Mouse (Mus musculus) macrophage (primary cell): ENCODE measurements around the gene Nhs. TPM values are rescaled to one million over a fixed set of nuclear protein-coding genes. Genes with fewer than 3 reads are reported as not detected.

Experiments
- H3K27ac ChIP-seq: fragments of 350-480 bp; formaldehyde crosslinking; 2 replicates; pipeline ENCODE4 v1.9.0; 2021
- H3K36me3 ChIP-seq: fragments of 350-480 bp; formaldehyde crosslinking; 2 replicates; pipeline ENCODE4 v1.9.0; 2021; ENCODE audit errors: inconsistent target
- H3K4me3 ChIP-seq: fragments of 350-480 bp; formaldehyde crosslinking; 2 replicates; pipeline ENCODE4 v1.9.0; 2021; ENCODE audit errors: inconsistent target
- H3K79me2 ChIP-seq: fragments of 350-480 bp; formaldehyde crosslinking; 2 replicates; pipeline ENCODE4 v1.9.0; 2021; ENCODE audit errors: inconsistent target
- WGBS: methylation state at CpG from one replicate; pipeline ENCODE4 v1.1.7; 2026; ENCODE audit warnings: inconsistent platforms; ENCODE audit not compliant: missing documents; 5-methylcytosine and 5-hydroxymethylcytosine counted together
- polyA plus RNA-seq: library from polyadenylated mRNA; stranded (reverse); fragments of 250-400 nt; gene quantifications from 3 replicates; pipeline ENCODE4 v1.2.4, GENCODE M21; 2018; ENCODE audit warnings: inconsistent platforms

Nhs gene
- polyA plus RNA-seq, 1 experiment from 2014 or later: not detected

DNA sequence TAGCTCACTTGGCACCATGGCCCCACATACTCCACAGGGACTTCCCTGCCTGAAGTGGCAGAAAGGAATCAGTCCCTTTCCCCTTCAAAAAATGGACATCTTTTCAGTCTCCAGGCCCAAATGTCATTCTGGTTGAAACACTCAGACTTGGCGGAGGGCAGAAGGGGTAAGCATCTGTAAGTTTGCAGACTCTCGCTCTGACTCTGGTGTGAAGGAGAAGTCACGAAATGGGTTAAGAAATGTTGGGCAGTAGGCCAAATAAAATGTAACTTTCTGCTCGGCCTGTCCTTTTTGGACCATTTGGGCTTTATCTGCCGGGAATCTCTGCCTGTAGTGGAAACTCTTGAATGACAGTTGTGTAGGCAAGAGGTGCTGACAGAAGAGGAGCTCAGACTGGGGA is 106.0 kb downstream of the Nhs start:
- 62% methylated on average over 4 of the region's 5 CpGs for WGBS
- no peak overlapping the region for H3K4me3 ChIP-seq
- no peak overlapping the region for H3K27ac ChIP-seq

DNA sequence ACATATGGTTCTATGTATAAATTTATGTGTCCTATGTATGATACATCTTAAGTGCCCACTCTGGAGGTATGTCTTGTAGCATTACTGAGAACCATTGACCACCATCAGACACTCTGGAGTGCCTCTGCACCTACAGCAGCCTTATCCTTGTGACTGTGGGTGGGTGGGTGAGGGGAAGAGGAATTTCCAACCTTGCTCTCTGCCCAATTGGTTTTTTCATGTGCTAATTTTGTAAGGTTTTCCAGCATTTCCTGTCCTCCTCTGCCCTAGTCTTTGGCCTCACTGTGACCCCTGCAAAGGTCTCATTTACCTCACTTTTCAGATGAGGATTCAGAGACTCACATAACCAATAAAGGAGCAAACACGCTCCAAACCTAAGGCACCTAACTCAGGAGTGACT is 107.0 kb downstream of the Nhs start:
- Histone ChIP-seq H3K36me3 (no peaks in the 10 kb centered on the region), H3K79me2 (no peaks in the 10 kb centered on the region), H3K4me3 (no peak overlapping the region), H3K27ac (no peak overlapping the region)
- 85% methylated on average over 1 of the region's 1 CpGs for WGBS

More for the DNA sequence above, 106.0 kb downstream of the Nhs start:
- no peaks in the 10 kb centered on the region for H3K36me3 ChIP-seq
- H3K79me2 ChIP-seq: no peaks in the 10 kb centered on the region

- H3K36me3 ChIP-seq: no peaks in the 10 kb centered on the region
- H3K4me3 ChIP-seq: no peak overlapping the region
- H3K79me2 ChIP-seq: no peaks in the 10 kb centered on the region
- 93% methylated on average over 2 of the region's 2 CpGs for WGBS
- H3K27ac ChIP-seq: no peak overlapping the region
Measured at GRCm38 (mm10) chrX:162049616-162050015, 109.9 kb downstream of the Nhs start.

- Histone ChIP-seq H3K4me3 (no peak overlapping the region), H3K27ac (no peak overlapping the region), H3K79me2 (no peaks in the 10 kb centered on the region), H3K36me3 (no peaks in the 10 kb centered on the region)
- WGBS: 90% methylated on average over 2 of the region's 2 CpGs
Measured at GRCm38 (mm10) chrX:162045527-162045926, 114.0 kb downstream of the Nhs start.

DNA sequence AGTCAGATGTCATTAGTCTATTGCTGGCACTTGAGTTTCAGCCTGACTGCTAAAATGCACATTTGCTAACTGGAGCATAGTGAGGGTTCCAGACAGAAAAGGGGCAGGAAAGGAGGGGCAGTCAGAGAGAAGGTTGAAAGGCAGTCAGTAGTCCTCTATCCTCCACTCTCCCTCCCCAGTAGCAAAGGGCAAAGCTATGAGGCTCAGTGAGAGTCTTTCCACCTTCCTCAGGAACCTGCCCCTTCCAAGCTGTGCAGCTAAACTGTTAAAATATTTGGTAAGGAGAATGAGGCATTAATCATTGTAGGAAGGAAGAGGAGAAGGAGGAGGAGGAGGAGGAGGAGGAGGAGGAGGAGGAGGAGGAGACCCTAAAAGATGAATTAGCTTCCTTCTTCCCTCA is 115.4 kb downstream of the Nhs start:
- no peaks in the 10 kb centered on the region for H3K79me2 ChIP-seq
- no peaks in the 10 kb centered on the region for H3K36me3 ChIP-seq
- H3K4me3 ChIP-seq: no peak overlapping the region
- H3K27ac ChIP-seq: no peak overlapping the region

DNA sequence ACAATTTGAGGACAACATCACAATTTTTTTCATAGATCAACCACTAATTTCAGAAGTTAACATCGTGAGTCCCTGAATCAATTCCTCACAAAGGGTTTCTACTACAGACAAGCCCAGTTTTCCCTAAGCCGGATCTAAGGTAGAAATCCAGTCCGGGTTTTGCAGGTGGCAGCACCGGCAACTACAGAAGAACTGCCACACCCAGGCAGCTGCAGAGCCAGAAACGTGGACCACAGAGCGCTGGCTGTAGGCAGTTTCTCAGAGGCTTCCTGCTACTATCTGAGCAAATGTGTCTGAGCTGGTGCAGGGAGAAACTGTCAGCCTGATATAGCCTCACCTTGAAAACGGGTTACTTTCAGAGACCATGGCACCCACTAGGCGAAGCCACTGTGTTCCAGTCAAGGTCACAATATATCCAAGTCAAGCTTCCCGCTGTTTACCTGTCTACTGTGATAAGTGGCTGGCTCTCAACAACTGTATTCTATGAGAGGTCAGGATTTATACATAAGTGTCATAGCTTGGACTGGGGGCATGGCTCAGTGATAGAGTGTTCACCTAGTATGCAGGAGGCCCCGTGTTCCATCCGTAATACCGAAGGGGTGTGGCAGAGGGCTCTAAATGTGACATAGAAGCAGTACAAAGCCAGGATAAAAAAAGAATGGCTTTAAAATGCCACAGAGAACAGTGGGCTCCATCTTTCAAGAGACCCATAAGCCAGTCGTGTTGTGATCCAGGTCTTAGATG is 134.1 kb downstream of the Nhs start:
- H3K4me3 ChIP-seq: no peak overlapping the region
- H3K36me3 ChIP-seq: no peaks in the 10 kb centered on the region
- no peak overlapping the region for H3K27ac ChIP-seq
- H3K79me2 ChIP-seq: no peaks in the 10 kb centered on the region
- WGBS: 56% methylated on average over 12 of the region's 13 CpGs

- Histone ChIP-seq H3K36me3 (no peaks in the 10 kb centered on the region), H3K27ac (no peak overlapping the region), H3K4me3 (no peak overlapping the region), H3K79me2 (no peaks in the 10 kb centered on the region)
- WGBS: 74% methylated on average over 3 of the region's 3 CpGs
Measured at GRCm38 (mm10) chrX:162021724-162022123, 137.8 kb downstream of the Nhs start.

- H3K36me3 ChIP-seq: no peaks in the 10 kb centered on the region
- H3K27ac ChIP-seq: no peak overlapping the region
- no peak overlapping the region for H3K4me3 ChIP-seq
- H3K79me2 ChIP-seq: no peaks in the 10 kb centered on the region
- WGBS: 84% methylated on average over 3 of the region's 3 CpGs
Measured at GRCm38 (mm10) chrX:162020039-162020566, 139.4 kb downstream of the Nhs start.

- Histone ChIP-seq H3K27ac (no peak overlapping the region), H3K79me2 (no peaks in the 10 kb centered on the region), H3K4me3 (no peak overlapping the region), H3K36me3 (no peaks in the 10 kb centered on the region)
- WGBS: 93% methylated on average over 9 of the region's 9 CpGs
Measured at GRCm38 (mm10) chrX:162017471-162017870, 142.1 kb downstream of the Nhs start.

DNA sequence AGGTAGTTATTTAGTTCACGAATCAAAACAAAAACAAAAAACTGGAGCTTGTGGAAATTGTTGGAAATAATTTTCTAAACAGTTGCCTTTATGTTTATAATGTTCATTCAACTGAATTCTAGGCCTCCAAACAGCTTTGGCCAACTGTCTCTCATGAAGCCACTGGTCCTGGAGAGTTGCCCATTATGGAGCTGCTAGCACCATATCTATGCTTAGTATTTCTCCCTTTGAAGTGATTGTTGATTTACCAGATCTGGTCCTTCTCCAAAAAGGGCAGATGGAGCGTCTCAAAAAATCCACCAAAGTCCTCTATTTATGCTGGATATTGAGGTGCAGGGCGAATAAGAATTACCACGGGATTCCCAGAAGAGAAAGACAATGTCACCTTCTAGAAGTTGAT is 147.0 kb downstream of the Nhs start:
- H3K79me2 ChIP-seq: no peaks in the 10 kb centered on the region
- WGBS: 85% methylated on average over 4 of the region's 4 CpGs
- H3K36me3 ChIP-seq: no peaks in the 10 kb centered on the region
- H3K27ac ChIP-seq: no peak overlapping the region
- no peak overlapping the region for H3K4me3 ChIP-seq

- 71% methylated on average over 3 of the region's 3 CpGs for WGBS
- no peak overlapping the region for H3K4me3 ChIP-seq
- no peak overlapping the region for H3K27ac ChIP-seq
- no peaks in the 10 kb centered on the region for H3K36me3 ChIP-seq
- H3K79me2 ChIP-seq: no peaks in the 10 kb centered on the region
Measured at GRCm38 (mm10) chrX:162009876-162010275, 149.7 kb downstream of the Nhs start.

- H3K4me3 ChIP-seq: no peak overlapping the region
- no peak overlapping the region for H3K27ac ChIP-seq
- H3K79me2 ChIP-seq: no peaks in the 10 kb centered on the region
- no peaks in the 10 kb centered on the region for H3K36me3 ChIP-seq
- 75% methylated on average over 1 of the region's 1 CpGs for WGBS
Measured at GRCm38 (mm10) chrX:162003818-162004217, 155.7 kb downstream of the Nhs start.

DNA sequence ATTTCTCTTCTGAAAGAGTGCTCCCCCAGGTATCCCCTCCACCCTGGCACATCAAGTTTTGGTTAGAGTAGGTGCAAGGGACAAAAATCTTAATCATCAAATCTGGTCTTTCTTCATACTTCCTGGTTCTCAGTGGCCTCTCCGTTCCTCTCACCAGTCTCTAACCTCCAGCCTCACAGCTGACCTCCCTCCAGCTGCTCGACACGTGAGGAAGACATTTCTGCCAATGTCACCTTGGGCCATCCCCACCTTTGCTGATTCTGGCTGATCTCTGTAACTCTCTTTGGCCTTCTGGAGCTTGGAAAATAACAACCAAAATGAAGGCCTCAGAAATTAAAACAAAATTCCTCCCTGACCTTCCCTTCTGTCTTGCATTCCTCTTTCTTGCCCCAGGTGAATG is 160.7 kb downstream of the Nhs start:
- no peaks in the 10 kb centered on the region for H3K36me3 ChIP-seq
- WGBS: 86% methylated on average over 3 of the region's 3 CpGs
- no peak overlapping the region for H3K27ac ChIP-seq
- no peak overlapping the region for H3K4me3 ChIP-seq
- H3K79me2 ChIP-seq: no peaks in the 10 kb centered on the region

DNA sequence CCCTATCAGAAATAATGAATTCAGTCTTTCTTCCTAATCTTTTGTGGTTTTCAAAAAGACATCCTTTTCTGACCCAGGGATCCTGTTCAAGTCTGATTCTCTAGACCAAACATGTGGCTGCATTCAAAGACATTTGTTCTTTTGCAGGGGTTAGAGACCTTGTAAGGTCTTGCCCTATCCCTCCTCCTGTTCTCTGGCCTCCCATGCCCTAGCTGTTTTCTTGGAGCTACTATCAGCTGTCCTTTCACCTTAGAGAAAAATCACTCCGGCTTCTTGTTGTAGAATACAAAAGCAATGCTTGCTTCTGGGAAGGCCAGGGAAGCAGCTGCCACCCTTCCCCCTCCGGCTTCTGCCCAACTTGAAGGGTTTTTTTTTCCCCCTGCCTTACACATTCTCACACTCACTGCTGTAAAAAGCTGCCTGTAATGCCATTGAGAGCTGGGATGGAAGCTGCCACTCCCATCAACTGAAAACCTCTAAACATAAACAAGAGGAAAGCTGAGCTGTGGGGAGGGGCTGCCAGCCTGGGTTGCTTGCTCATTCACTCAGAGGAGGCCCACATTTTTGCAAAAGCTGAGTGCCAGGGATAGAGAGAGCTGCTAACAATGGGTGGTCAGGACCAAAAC is 162.2 kb downstream of the Nhs start:
- 95% methylated on average over 2 of the region's 2 CpGs for WGBS
- no peaks in the 10 kb centered on the region for H3K36me3 ChIP-seq
- no peaks in the 10 kb centered on the region for H3K79me2 ChIP-seq
- no peak overlapping the region for H3K4me3 ChIP-seq
- H3K27ac ChIP-seq: no peak overlapping the region

DNA sequence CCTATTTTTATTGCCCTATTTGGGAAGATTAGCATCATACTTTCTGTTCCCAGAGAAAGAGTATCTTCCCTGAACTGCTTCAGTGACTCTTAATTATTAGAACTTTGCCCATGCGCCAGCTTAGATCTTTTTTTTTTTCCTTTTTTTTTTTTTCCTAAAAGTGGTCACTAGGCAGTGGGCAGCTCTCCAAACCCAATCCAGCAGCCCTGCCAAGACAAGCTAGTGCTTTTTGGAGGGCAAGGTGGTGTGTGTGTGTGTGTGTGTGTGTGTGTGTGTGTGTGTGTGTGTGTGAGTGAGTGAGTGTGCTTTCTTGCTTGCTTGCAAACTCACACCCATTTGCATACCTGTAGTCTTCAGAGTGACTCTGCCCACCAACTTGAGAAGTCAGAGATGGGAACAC is 169.4 kb downstream of the Nhs start:
- Histone ChIP-seq H3K36me3 (no peaks in the 10 kb centered on the region), H3K79me2 (no peaks in the 10 kb centered on the region), H3K27ac (no peak overlapping the region), H3K4me3 (no peak overlapping the region)
- 100% methylated on average over 1 of the region's 1 CpGs for WGBS
